Mouse (Mus musculus) thymus, adult 2 months (tissue): ENCODE data around the gene Tubb4a.

Source experiments
- CTCF ChIP-seq: fragments of 200-500 bp; IDR thresholded peaks from 2 replicates; pipeline ENCODE4 v1.5.1; 2012; ENCODE audit warnings: mild to moderate bottlenecking, control low read depth, low read length, moderate library complexity, borderline replicate concordance; ENCODE audit not compliant: control insufficient read depth, poor library complexity, insufficient read depth; ENCODE audit errors: extremely low read depth
- POLR2A ChIP-seq: fragments of 200-500 bp; IDR thresholded peaks from 2 replicates; pipeline ENCODE4 v1.6.1; 2012; ENCODE audit warnings: mild to moderate bottlenecking, low read length, control low read depth, moderate library complexity; ENCODE audit not compliant: control insufficient read depth, poor library complexity, insufficient read depth; ENCODE audit errors: extremely low read depth

- no peak for TF ChIP-seq CTCF
- TF ChIP-seq POLR2A, result no peak
Observed at GRCm38 (mm10) chr17:57063031-57063430, 24.6 kb downstream of the Tubb4a start.
